In genomic region chr5:111578977-111579727, GRCm38 (mm10) we compare ENCODE assay signal across 10 mouse cellular contexts.
DNase-seq lines count a peak whose midpoint lies in the region; ATAC-seq and TF ChIP-seq lines count a peak whose summit lies in the region.
"Had no signal": no experiment of that assay in that cellular context is flagged by ENCODE, and none has a peak within 500 bp of the region (broad histone marks: within the 10 kb centered on the region; RNA-seq: fewer than 3 reads in every experiment).

No protein-coding gene starts in this region.

- H3K4me1 ChIP-seq in hindbrain, embryonic 11.5 days (replicated peaks; ENCODE audit: control insufficient read depth, insufficient read depth, low read length): peaks cover 48% of the 10 kb centered on the region
- peaks cover 23% of the 10 kb centered on the region for H3K4me1 ChIP-seq in hindbrain, postnatal 0 days (ENCODE audit: insufficient read depth, low read length)
- H3K4me1 ChIP-seq in heart, embryonic 14.5 days (ENCODE audit: control insufficient read depth in 2 of 2, insufficient read depth in 2 of 2, low read length in 2 of 2): peaks cover 33 to 48% of the 10 kb centered on the region in 2 experiments

- TF ChIP-seq CTCF in hindbrain, postnatal 0 days (IDR thresholded peaks at IDR 0.05; ENCODE audit: low read depth): no peak

- H3K4me2 ChIP-seq in hindbrain, embryonic 11.5 days (replicated peaks; ENCODE audit: low read depth, low read length): no peak overlapping the region
- H3K4me2 ChIP-seq in hindbrain, postnatal 0 days (ENCODE audit: low read depth, low read length): no peak overlapping the region
- H3K4me2 ChIP-seq in heart, embryonic 14.5 days (ENCODE audit: low read length): no peak overlapping the region

- H3K4me3 ChIP-seq in hindbrain, embryonic 11.5 days (ENCODE audit: low read depth, low read length): no peak overlapping the region
- H3K4me3 ChIP-seq in hindbrain, postnatal 0 days (ENCODE audit: low read length): no peak overlapping the region
- no peak overlapping the region for H3K4me3 ChIP-seq in heart, embryonic 14.5 days (ENCODE audit: control insufficient read depth in 1 of 2, insufficient read depth in 1 of 2, low read depth in 1 of 2, low read length in 2 of 2)

- 5% methylated on average over 12 of the region's 12 CpGs for WGBS in hindbrain, embryonic 11.5 days
- WGBS in hindbrain, postnatal 0 days: 29% methylated on average over 12 of the region's 12 CpGs
- WGBS in heart, embryonic 14.5 days: 23% methylated on average over 12 of the region's 12 CpGs

- no peaks in the 10 kb centered on the region for H3K9me3 ChIP-seq in hindbrain, embryonic 11.5 days (ENCODE audit: control insufficient read depth, low read length)
- H3K9me3 ChIP-seq in hindbrain, postnatal 0 days (ENCODE audit: low read length): no peaks in the 10 kb centered on the region
- H3K9me3 ChIP-seq in heart, embryonic 14.5 days (ENCODE audit: control insufficient read depth, low read length): no peaks in the 10 kb centered on the region

- peak; percentile 20; the same call in 1 of the 2 replicates for ATAC-seq in hindbrain, embryonic 11.5 days (ENCODE audit: low FRiP score)
- no peak for ATAC-seq in hindbrain, postnatal 0 days
- ATAC-seq in heart, embryonic 14.5 days (ENCODE audit: insufficient number of reproducible peaks, insufficient read depth, low FRiP score, low read depth): no peak
- no peak; the same call in 1 of the 2 replicates for ATAC-seq in erythroblast, adult 5-6 weeks (replicated peaks; ENCODE audit: low FRiP score, poor library complexity, severe bottlenecking)
- ATAC-seq: CD4-positive, CD25-positive, alpha-beta regulatory T cell, adult 4 months had no signal

- no peak for DNase-seq in hindbrain, embryonic 11.5 days (ENCODE audit: low spot score)
- no peak for DNase-seq in hindbrain, postnatal 0 days (ENCODE audit: low spot score)
- peak; percentile 54 for DNase-seq in ZHBTc4 (ENCODE audit: low read depth, low spot score)
- peak; percentile 35 for DNase-seq in lung, postnatal 36 days
- DNase-seq in thymus, adult 18-20 months: no peak
- no peak for DNase-seq in left cerebral cortex, adult 11 months (ENCODE audit: low spot score)
- DNase-seq: kidney, adult 2 months had no signal

- H3K27ac ChIP-seq in hindbrain, embryonic 11.5 days (ENCODE audit: low read depth, low read length): peak overlapping the region; percentile 49
- H3K27ac ChIP-seq in hindbrain, postnatal 0 days: no peak overlapping the region
- H3K27ac ChIP-seq in heart, embryonic 14.5 days (replicated peaks in 1 of 2; ENCODE audit: control insufficient read depth in 1 of 2, insufficient read depth in 1 of 2, low read depth in 2 of 2, low read length in 2 of 2): no peak overlapping the region

- no peaks in the 10 kb centered on the region for H3K36me3 ChIP-seq in hindbrain, embryonic 11.5 days (ENCODE audit: control insufficient read depth, insufficient read depth, low read length)
- no peaks in the 10 kb centered on the region for H3K36me3 ChIP-seq in hindbrain, postnatal 0 days (ENCODE audit: insufficient read depth, low read length)
- H3K36me3 ChIP-seq in heart, embryonic 14.5 days (ENCODE audit: control insufficient read depth, insufficient read depth, low read length): no peaks in the 10 kb centered on the region

- no peaks in the 10 kb centered on the region for H3K27me3 ChIP-seq in hindbrain, embryonic 11.5 days (ENCODE audit: control insufficient read depth, insufficient read depth, low read length)
- no peaks in the 10 kb centered on the region for H3K27me3 ChIP-seq in hindbrain, postnatal 0 days (ENCODE audit: insufficient read depth, low read length)
- H3K27me3 ChIP-seq in heart, embryonic 14.5 days (ENCODE audit: control insufficient read depth, insufficient read depth, low read length): peaks cover 45% of the 10 kb centered on the region

- 0 out of 2 replicates have a peak overlapping the region, but pooled peaks have one; percentile 15 for H3K9ac ChIP-seq in hindbrain, embryonic 11.5 days (ENCODE audit: low read depth, low read length)
- no peak overlapping the region for H3K9ac ChIP-seq in hindbrain, postnatal 0 days (replicated peaks; ENCODE audit: low read length)
- H3K9ac ChIP-seq in heart, embryonic 14.5 days (ENCODE audit: low read length): peak overlapping the region; percentile 46; the same call in 1 of the 2 replicates

Comparison
In these comparisons a context has a peak if more than half of its experiments do, and no peak if none do; other contexts are left out.
1. DNase-seq: peak in ZHBTc4 (single experiment) and lung, postnatal 36 days (single experiment); none in hindbrain, embryonic 11.5 days (single experiment), hindbrain, postnatal 0 days (single experiment), thymus, adult 18-20 months (0 of 2) and left cerebral cortex, adult 11 months (single experiment).